Mouse (Mus musculus) spleen, adult 18-20 months (tissue): ENCODE data around the gene Cc2d1b.

ENCODE experiments used
- DNase-seq, 2 experiments: peaks; one replicate each; pipeline ENCODE4 v3.0.0; 2022; ENCODE audit warnings: mixed read lengths in 2 of 2

Gene Cc2d1b

GRCm38 (mm10) chr4:108619587-108620341, at the start of gene Cc2d1b:
Gene Cc2d1b, plus strand, starts transcription at chr4:108619940.
- DNase-seq, result peak; percentile 86 to 88

- no peak for DNase-seq
These were observed 47.1 kb upstream of the Cc2d1b start for GRCm38 (mm10) chr4:108572644-108573043.

GRCm38 (mm10) chr4:108578840-108579742, 40.6 kb upstream of the Cc2d1b start, which contains the start of the genes Prpf38a and Orc1:
Gene Prpf38a, minus strand, starts transcription at chr4:108579336.
Gene Orc1, plus strand, starts transcription at chr4:108579423.
- DNase-seq, result peak; percentile 92 to 98

GRCm38 (mm10) chr4:108579743-108580411, 39.9 kb upstream of the Cc2d1b start:
- DNase-seq, result no peak

GRCm38 (mm10) chr4:108593376-108593775, 26.4 kb upstream of the Cc2d1b start:
- DNase-seq, result no peak

- DNase-seq, result no peak
These were observed 24.0 kb upstream of the Cc2d1b start for GRCm38 (mm10) chr4:108595785-108596184.

- no peak for DNase-seq
These were observed 21.4 kb upstream of the Cc2d1b start for GRCm38 (mm10) chr4:108598306-108598705.

- no peak for DNase-seq
These were observed 17.9 kb upstream of the Cc2d1b start for GRCm38 (mm10) chr4:108601870-108602269.

- no peak for DNase-seq
These were observed 11.1 kb upstream of the Cc2d1b start for GRCm38 (mm10) chr4:108608651-108609050.

GRCm38 (mm10) chr4:108610935-108611334, 8.8 kb upstream of the Cc2d1b start:
- no peak for DNase-seq

- no peak for DNase-seq
These were observed 1.2 kb upstream of the Cc2d1b start for GRCm38 (mm10) chr4:108618586-108618985.

- DNase-seq, result no peak
These were observed 575 bp upstream of the Cc2d1b start for GRCm38 (mm10) chr4:108619165-108619564.

GRCm38 (mm10) chr4:108620536-108620935, 796 bp downstream of the Cc2d1b start:
- DNase-seq, result no peak

GRCm38 (mm10) chr4:108621504-108621903, 1.8 kb downstream of the Cc2d1b start:
- DNase-seq, result no peak

GRCm38 (mm10) chr4:108627066-108627465, 7.3 kb downstream of the Cc2d1b start:
- DNase-seq, result no peak

GRCm38 (mm10) chr4:108629363-108629880, 9.7 kb downstream of the Cc2d1b start:
- DNase-seq, result no peak

GRCm38 (mm10) chr4:108630096-108630495, 10.4 kb downstream of the Cc2d1b start:
- DNase-seq, result no peak

GRCm38 (mm10) chr4:108631616-108632015, 11.9 kb downstream of the Cc2d1b start:
- DNase-seq, result no peak

GRCm38 (mm10) chr4:108633703-108634102, 14.0 kb downstream of the Cc2d1b start:
- no peak for DNase-seq

- no peak for DNase-seq
These were observed 15.0 kb downstream of the Cc2d1b start for GRCm38 (mm10) chr4:108634696-108635095.

- no peak for DNase-seq
These were observed 15.4 kb downstream of the Cc2d1b start for GRCm38 (mm10) chr4:108635101-108635500.

GRCm38 (mm10) chr4:108637721-108638120, 18.0 kb downstream of the Cc2d1b start:
- no peak for DNase-seq

GRCm38 (mm10) chr4:108638752-108639151, 19.0 kb downstream of the Cc2d1b start:
- no peak for DNase-seq
